In the genomic region with DNA sequence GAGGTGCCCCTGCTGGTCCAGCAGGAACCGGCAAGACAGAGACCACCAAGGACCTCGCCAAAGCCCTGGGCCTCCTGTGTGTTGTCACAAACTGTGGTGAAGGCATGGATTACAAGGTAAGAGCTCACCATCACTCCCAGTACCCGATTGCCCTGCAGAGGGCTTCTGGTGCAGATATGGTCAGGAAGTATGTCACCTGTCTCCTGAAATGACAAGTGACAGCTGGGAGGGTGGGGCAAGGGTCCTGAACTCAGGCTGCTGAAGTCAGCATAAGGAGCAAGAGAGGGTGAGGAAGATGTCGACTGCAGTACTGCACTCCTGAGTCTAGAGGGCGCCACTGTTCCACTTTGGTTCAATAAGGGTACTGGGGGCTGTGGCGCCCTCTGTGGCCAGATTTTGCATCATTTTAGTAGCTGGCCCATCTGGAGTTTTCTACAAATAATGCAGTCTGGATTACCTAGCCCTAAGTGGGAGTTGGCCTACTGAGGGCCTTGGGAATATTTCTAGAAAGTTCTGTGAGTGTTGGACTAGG, we compare ENCODE assay signal across 8 mouse cellular contexts. TPM values are rescaled to one million over a fixed set of nuclear protein-coding genes. Genes with fewer than 3 reads are reported as not detected.
DNase-seq lines count a peak whose midpoint lies in the region; ATAC-seq lines count a peak whose summit lies in the region.

No protein-coding gene starts in this region.

- H3K4me3 ChIP-seq in hindbrain, embryonic 12.5 days: no peak overlapping the region

- peak; percentile 6 to 27 for DNase-seq in monocyte, adult 2 months (ENCODE audit: low read depth in 1 of 2, low spot score in 2 of 2)
- peak; percentile 92 for DNase-seq in ZHBTc4 (ENCODE audit: low read depth, low spot score)
- peak; percentile 82 to 86 for DNase-seq in cerebellum, postnatal 36 days
- DNase-seq in heart, postnatal 4 days: peak; percentile 66
- peak; percentile 81 for DNase-seq in left cerebral cortex, postnatal 4 days
- DNase-seq in right cerebral cortex, postnatal 14 days: peak; percentile 69

- no peak overlapping the region for H3K9ac ChIP-seq in hindbrain, embryonic 12.5 days

- H3K36me3 ChIP-seq in hindbrain, embryonic 12.5 days: no peaks in the 10 kb centered on the region

- WGBS in hindbrain, embryonic 12.5 days: 69% methylated on average over 6 of the region's 6 CpGs

- no peak for ATAC-seq in monocyte, adult 5-6 weeks (replicated peaks; ENCODE audit: insufficient number of reproducible peaks, low FRiP score, low TSS enrichment, poor library complexity, severe bottlenecking)
- ATAC-seq in hindbrain, embryonic 12.5 days (ENCODE audit: low FRiP score): no peak

- H3K9me3 ChIP-seq in hindbrain, embryonic 12.5 days (replicated peaks): 0 out of 2 replicates have a peak, but pooled peaks cover 2% of the 10 kb centered on the region

- no peaks in the 10 kb centered on the region for H3K27me3 ChIP-seq in hindbrain, embryonic 12.5 days

- H3K27ac ChIP-seq in hindbrain, embryonic 12.5 days: no peak overlapping the region

- no peak overlapping the region for H3K4me2 ChIP-seq in hindbrain, embryonic 12.5 days (replicated peaks)

- no peaks in the 10 kb centered on the region for H3K4me1 ChIP-seq in hindbrain, embryonic 12.5 days

- intact Hi-C loops in left cerebral cortex, postnatal 4 days (cut with DNase I): no loop called here

RNA-seq across cellular contexts. Expression of a gene that starts 52.4 kb away (rescaled TPM):
- total RNA-seq in monocyte, adult 5-6 weeks (2017): not detected in 3 replicates
- under 1 TPM in 1 of 2 experiments, not detected in 1; 0.02 TPM for total RNA-seq in heart, postnatal 4 days (2021)
- total RNA-seq in left cerebral cortex, postnatal 4 days (2021): 1 to 10 TPM in 1 of 2 experiments, under 1 TPM in 1; 0.76 to 1.1 TPM
- 0.26 and 0.40 TPM in 2 replicates for polyA plus RNA-seq in hindbrain, embryonic 12.5 days (2016; fragmentation: Nextera tagmentation; extraction: Ambion mirVana)

Comparison
In these comparisons a context has a peak if more than half of its experiments do, and no peak if none do; other contexts are left out.
1. DNase-seq: peak in every context shown above with its lines; median percentile 92 in ZHBTc4; 84 in cerebellum, postnatal 36 days; 81 in left cerebral cortex, postnatal 4 days; 69 in right cerebral cortex, postnatal 14 days; 66 in heart, postnatal 4 days; 16 in monocyte, adult 2 months.